Mouse (Mus musculus) neural tube, embryonic 12.5 days (tissue): ENCODE measurements at regions not wholly inside any gene's neighbourhood (a gene's known extent, or its start where the extent isn't known, plus 50 kb on each side); places are given as distances from the start of the nearest gene placed in this dataset.

ENCODE experiments used
- ATAC-seq: fragments of 200-750 bp; cut with Nextera tagmentation; 2 replicates; pipeline ENCODE4 v1.8.0; 2017; ENCODE audit warnings: low read depth, mild to moderate bottlenecking, moderate TSS enrichment, moderate library complexity; ENCODE audit not compliant: low FRiP score
- H3K27ac ChIP-seq: fragments of 300-500 bp; sonication (generic); 2 replicates; pipeline ENCODE4 v1.5.1; 2016
- H3K27me3 ChIP-seq: fragments of 300-500 bp; sonication (generic); replicated peaks from 2 replicates; pipeline ENCODE4 v1.6.1; 2016; ENCODE audit warnings: mild to moderate bottlenecking
- H3K36me3 ChIP-seq: fragments of 300-500 bp; sonication (generic); 2 replicates; pipeline ENCODE4 v1.6.1; 2016; ENCODE audit warnings: mild to moderate bottlenecking
- H3K4me1 ChIP-seq: fragments of 300-500 bp; sonication (generic); 2 replicates; pipeline ENCODE4 v1.6.1; 2016
- H3K4me2 ChIP-seq: fragments of 300-500 bp; sonication (generic); replicated peaks from 2 replicates; pipeline ENCODE4 v1.6.1; 2016; ENCODE audit warnings: mild to moderate bottlenecking
- H3K4me3 ChIP-seq: fragments of 300-500 bp; sonication (generic); 2 replicates; pipeline ENCODE4 v1.5.1; 2016
- H3K9ac ChIP-seq: fragments of 300-500 bp; sonication (generic); 2 replicates; pipeline ENCODE4 v1.6.1; 2016; ENCODE audit warnings: mild to moderate bottlenecking
- H3K9me3 ChIP-seq: fragments of 300-500 bp; sonication (generic); 2 replicates; pipeline ENCODE4 v1.6.1; 2016; ENCODE audit warnings: mild to moderate bottlenecking
- WGBS: fragments of 180-500 bp; shearing (Covaris S2); methylation state at CpG from one replicate; pipeline ENCODE4 v1.1.7; 2016; 5-methylcytosine and 5-hydroxymethylcytosine counted together

DNA sequence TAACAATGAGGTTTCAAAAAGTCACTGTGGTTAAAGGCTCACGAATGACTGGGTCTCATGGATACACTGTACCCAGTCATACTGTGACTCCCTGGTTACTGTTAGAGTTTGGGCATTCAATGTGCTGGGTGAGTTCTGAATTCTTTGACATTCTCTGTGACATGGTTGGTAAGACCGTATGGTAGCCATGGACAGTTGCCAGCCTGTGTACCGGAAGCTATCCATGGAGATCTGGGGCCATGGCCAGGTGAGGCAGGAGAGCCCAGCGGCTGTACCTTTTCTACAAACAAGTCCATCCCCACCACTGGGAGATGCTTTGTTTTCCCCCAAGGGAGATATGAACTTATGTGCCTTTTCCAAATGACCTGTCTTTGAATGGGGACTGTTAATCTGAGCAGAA, 126.4 kb downstream of the Irx2 start:
- Histone ChIP-seq H3K9me3 (no peaks in the 10 kb centered on the region), H3K27ac (no peak overlapping the region), H3K9ac (no peak overlapping the region), H3K27me3 (no peaks in the 10 kb centered on the region), H3K4me2 (no peak overlapping the region), H3K4me3 (no peak overlapping the region), H3K4me1 (no peaks in the 10 kb centered on the region), H3K36me3 (no peaks in the 10 kb centered on the region)
- no peak for ATAC-seq
- 94% methylated on average over 4 of the region's 4 CpGs for WGBS

GRCm38 (mm10) chr13:72762481-72762880, 133.9 kb downstream of the Irx2 start:
- no peaks in the 10 kb centered on the region for H3K4me1 ChIP-seq
- H3K4me2 ChIP-seq, result no peak overlapping the region
- WGBS, result 85% methylated on average over 5 of the region's 5 CpGs
- no peak overlapping the region for H3K9ac ChIP-seq
- H3K9me3 ChIP-seq, result no peaks in the 10 kb centered on the region
- ATAC-seq, result no peak
- no peak overlapping the region for H3K4me3 ChIP-seq
- H3K27me3 ChIP-seq, result no peaks in the 10 kb centered on the region
- H3K27ac ChIP-seq, result no peak overlapping the region
- no peaks in the 10 kb centered on the region for H3K36me3 ChIP-seq

DNA sequence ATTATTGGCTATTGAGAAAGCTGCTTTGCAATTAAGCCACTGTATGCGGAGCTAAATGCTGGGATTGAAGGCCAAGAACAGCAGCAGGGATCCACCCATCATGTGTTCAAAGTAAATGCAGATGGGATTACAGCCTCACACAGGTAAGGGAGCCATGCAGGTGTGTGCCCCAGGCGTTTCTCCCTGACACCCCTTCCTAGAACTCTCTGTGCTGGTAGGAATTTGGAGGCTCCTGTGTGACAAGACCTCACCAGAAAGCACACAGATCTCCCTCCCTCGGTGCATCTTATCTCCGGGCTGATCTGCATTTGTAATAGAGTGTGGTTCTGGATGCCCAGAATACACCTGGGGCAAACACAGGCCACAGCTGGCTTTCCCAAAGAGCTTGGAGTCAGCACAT, 134.7 kb downstream of the Irx2 start:
- H3K9me3 ChIP-seq, result no peaks in the 10 kb centered on the region
- H3K4me1 ChIP-seq, result no peaks in the 10 kb centered on the region
- H3K9ac ChIP-seq, result no peak overlapping the region
- no peaks in the 10 kb centered on the region for H3K27me3 ChIP-seq
- ATAC-seq, result no peak
- H3K4me2 ChIP-seq, result no peak overlapping the region
- no peak overlapping the region for H3K27ac ChIP-seq
- 64% methylated on average over 4 of the region's 4 CpGs for WGBS
- no peaks in the 10 kb centered on the region for H3K36me3 ChIP-seq
- no peak overlapping the region for H3K4me3 ChIP-seq

- no peaks in the 10 kb centered on the region for H3K4me1 ChIP-seq
- no peak overlapping the region for H3K27ac ChIP-seq
- H3K4me2 ChIP-seq, result no peak overlapping the region
- no peaks in the 10 kb centered on the region for H3K9me3 ChIP-seq
- ATAC-seq, result no peak
- H3K4me3 ChIP-seq, result no peak overlapping the region
- H3K9ac ChIP-seq, result no peak overlapping the region
- no peaks in the 10 kb centered on the region for H3K36me3 ChIP-seq
- 78% methylated on average over 5 of the region's 5 CpGs for WGBS
- H3K27me3 ChIP-seq, result no peaks in the 10 kb centered on the region; the same call in 1 of the 2 replicates
These were observed 138.7 kb downstream of the Irx2 start for GRCm38 (mm10) chr13:72767306-72767705.

- Histone ChIP-seq H3K4me3 (no peak overlapping the region), H3K4me1 (no peaks in the 10 kb centered on the region), H3K27ac (no peak overlapping the region), H3K4me2 (no peak overlapping the region), H3K36me3 (no peaks in the 10 kb centered on the region), H3K27me3 (no peaks in the 10 kb centered on the region; the same call in 1 of the 2 replicates), H3K9ac (no peak overlapping the region), H3K9me3 (no peaks in the 10 kb centered on the region)
- ATAC-seq, result 0 out of 2 replicates have a peak, but pooled peaks have one; percentile 37
- 69% methylated on average over 12 of the region's 12 CpGs for WGBS
These were observed 140.5 kb downstream of the Irx2 start for GRCm38 (mm10) chr13:72769007-72769595.

DNA sequence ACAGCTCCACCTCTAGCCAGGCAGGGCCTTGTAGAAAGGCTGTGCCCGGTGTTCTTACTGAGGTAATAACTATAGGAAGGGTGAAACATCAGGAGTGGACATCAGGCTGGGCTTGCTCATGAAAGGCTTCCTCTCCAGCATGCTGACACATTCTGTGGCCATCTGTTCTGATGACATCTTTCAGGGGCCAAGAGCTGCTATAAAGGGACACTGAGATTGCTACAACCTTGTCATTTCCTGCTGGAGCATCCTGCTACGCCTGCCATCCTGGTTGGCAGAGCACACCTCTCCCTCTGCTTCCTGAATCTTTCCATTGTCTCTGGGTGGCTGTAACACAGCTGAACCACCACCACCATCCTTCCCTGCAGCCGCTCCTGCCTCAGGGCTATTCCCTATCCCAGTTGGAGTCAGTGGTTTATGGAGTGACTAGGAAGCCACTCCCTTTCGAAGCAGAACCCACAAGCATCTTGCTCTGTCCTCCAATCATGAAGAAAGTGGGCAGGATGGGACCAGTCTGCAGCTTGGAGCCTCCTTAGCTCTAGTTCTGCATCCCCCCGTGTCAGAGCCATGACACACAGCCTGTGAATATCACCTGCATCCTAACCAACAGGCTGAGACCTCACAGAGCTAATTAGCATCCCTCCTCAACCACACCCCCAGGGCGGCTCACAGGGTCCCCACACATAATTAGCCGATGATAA, 154.6 kb downstream of the Irx2 start:
- Histone ChIP-seq H3K4me3 (no peak overlapping the region), H3K36me3 (no peaks in the 10 kb centered on the region), H3K9ac (no peak overlapping the region), H3K27me3 (no peaks in the 10 kb centered on the region), H3K4me1 (no peaks in the 10 kb centered on the region), H3K4me2 (no peak overlapping the region), H3K9me3 (no peaks in the 10 kb centered on the region), H3K27ac (no peak overlapping the region)
- ATAC-seq, result no peak
- 51% methylated on average over 7 of the region's 7 CpGs for WGBS

DNA sequence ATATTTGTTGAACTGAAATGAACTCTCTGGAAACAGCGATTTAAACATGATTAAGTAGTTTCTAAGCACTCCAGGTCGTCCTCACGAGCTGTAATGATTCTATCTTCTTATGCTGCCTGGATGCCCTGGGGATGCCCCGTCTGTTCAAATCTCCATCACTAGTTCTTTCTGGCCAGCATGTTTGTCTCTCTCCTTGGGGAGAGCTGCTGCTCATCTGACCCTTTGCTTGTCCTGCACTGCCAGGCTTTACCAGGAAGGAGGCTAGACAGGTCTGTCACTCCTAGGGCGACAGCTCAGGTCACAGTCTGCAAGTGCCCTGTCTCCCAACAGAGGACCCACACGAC, 155.1 kb downstream of the Irx2 start:
- H3K4me2 ChIP-seq, result no peak overlapping the region
- no peak overlapping the region for H3K9ac ChIP-seq
- H3K36me3 ChIP-seq, result no peaks in the 10 kb centered on the region
- no peak overlapping the region for H3K4me3 ChIP-seq
- WGBS, result 64% methylated on average over 6 of the region's 6 CpGs
- H3K9me3 ChIP-seq, result no peaks in the 10 kb centered on the region
- no peak overlapping the region for H3K27ac ChIP-seq
- no peaks in the 10 kb centered on the region for H3K27me3 ChIP-seq
- no peak for ATAC-seq
- no peaks in the 10 kb centered on the region for H3K4me1 ChIP-seq

GRCm38 (mm10) chr13:72792695-72793094, 164.1 kb downstream of the Irx2 start:
- H3K4me1 ChIP-seq, result no peaks in the 10 kb centered on the region
- ATAC-seq, result no peak
- no peak overlapping the region for H3K27ac ChIP-seq
- no peaks in the 10 kb centered on the region for H3K27me3 ChIP-seq
- H3K9ac ChIP-seq, result no peak overlapping the region
- H3K4me2 ChIP-seq, result no peak overlapping the region
- WGBS, result 81% methylated on average over 3 of the region's 3 CpGs
- no peak overlapping the region for H3K4me3 ChIP-seq
- H3K36me3 ChIP-seq, result no peaks in the 10 kb centered on the region
- no peaks in the 10 kb centered on the region for H3K9me3 ChIP-seq

DNA sequence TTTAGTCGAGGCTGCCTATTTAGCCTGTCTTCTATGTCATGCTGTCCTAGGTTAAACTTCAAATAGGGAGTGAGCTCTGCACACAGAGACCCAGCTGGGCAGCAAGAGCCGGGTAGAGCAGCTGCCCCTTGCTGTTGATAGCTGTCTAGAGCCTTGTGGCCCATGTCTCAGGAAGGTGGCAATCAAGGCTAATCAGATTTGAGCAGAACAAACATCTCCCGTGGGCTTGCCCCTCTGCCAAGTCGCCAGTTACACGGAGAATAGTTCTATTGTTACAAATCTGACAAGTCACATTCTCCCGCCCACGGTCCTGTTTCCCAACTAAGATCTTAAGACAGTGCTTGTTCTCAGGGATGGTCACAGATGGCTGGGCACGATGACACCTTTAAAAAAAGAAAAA, 171.4 kb downstream of the Irx2 start:
- Histone ChIP-seq H3K9ac (no peak overlapping the region), H3K27ac (no peak overlapping the region), H3K4me3 (no peak overlapping the region), H3K4me2 (no peak overlapping the region), H3K36me3 (no peaks in the 10 kb centered on the region), H3K4me1 (no peaks in the 10 kb centered on the region), H3K27me3 (0 out of 2 replicates have a peak, but pooled peaks cover 4% of the 10 kb centered on the region), H3K9me3 (no peaks in the 10 kb centered on the region)
- no peak for ATAC-seq
- 31% methylated on average over 8 of the region's 8 CpGs for WGBS

DNA sequence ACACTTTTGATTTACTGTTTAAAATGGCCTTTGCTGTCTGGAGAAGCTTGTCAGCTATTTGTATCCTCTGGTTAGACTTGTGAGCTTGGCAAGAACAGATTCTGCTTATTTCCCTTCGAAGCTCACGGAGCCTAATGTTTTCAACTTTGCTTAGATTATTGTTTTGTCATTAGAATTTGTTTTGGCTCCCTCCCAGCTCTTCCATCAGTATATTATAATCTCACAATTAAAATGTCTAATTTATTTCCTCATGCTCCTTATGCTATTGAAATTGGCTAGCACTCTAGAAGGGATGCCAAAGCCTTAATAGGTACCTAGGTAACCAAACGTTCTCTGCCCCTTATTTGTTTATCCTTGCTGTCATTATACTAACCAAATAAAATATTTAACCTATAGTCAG, 171.9 kb downstream of the Irx2 start:
- 0 out of 2 replicates have a peak, but pooled peaks cover 4% of the 10 kb centered on the region for H3K27me3 ChIP-seq
- WGBS, result 67% methylated on average over 3 of the region's 3 CpGs
- H3K9me3 ChIP-seq, result no peaks in the 10 kb centered on the region

DNA sequence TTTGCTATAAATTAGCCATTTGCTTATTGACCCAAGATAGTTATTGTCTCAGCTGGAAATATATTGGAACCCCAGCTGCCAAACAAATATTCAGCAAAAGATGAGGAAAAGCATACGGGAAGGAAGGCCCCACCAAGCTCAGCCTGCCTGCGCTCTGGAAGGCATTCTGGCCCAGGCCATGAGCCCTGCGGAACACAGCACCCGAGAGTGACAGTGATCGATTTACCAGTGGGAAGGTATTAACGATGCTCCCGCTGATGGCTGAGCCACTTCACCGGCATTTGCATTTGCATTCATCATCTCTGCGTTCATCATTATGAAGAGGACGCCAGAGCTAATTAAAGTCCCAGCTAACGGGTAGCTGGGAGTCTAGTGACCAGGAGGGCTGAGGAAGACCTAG, 174.8 kb downstream of the Irx2 start:
- no peak for ATAC-seq
- H3K4me3 ChIP-seq, result no peak overlapping the region
- 0 out of 2 replicates have a peak, but pooled peaks cover 4% of the 10 kb centered on the region for H3K27me3 ChIP-seq
- H3K4me2 ChIP-seq, result no peak overlapping the region
- H3K9me3 ChIP-seq, result no peaks in the 10 kb centered on the region
- no peak overlapping the region for H3K27ac ChIP-seq
- H3K4me1 ChIP-seq, result no peaks in the 10 kb centered on the region
- WGBS, result 40% methylated on average over 11 of the region's 11 CpGs
- no peak overlapping the region for H3K9ac ChIP-seq
- H3K36me3 ChIP-seq, result no peaks in the 10 kb centered on the region

More for the DNA sequence above, 171.9 kb downstream of the Irx2 start:
- no peaks in the 10 kb centered on the region for H3K36me3 ChIP-seq
- H3K27ac ChIP-seq, result no peak overlapping the region
- no peaks in the 10 kb centered on the region for H3K4me1 ChIP-seq
- H3K4me2 ChIP-seq, result no peak overlapping the region
- H3K9ac ChIP-seq, result no peak overlapping the region
- ATAC-seq, result no peak
- no peak overlapping the region for H3K4me3 ChIP-seq

DNA sequence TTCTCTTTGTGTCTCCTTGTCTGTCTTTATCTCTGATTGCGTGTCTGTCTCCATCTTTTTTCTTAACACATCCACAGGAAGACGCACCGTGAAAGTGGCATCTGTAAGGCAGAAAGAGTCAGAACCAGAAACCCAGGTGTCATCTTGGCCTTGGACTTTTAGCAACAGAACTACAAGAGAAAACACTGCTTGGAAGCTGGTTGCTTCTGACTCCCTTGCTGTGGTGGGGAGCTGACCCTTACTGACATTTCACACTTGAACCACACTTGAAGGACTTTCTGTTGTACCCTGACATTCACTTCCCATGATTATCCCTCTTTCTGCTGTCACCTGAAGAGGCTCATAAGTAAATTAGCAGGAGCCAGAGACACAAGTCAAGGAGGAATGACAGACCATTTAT, 180.6 kb downstream of the Irx2 start:
- H3K27me3 ChIP-seq, result no peaks in the 10 kb centered on the region
- H3K27ac ChIP-seq, result no peak overlapping the region
- H3K4me3 ChIP-seq, result no peak overlapping the region
- WGBS, result 88% methylated on average over 3 of the region's 3 CpGs
- no peak for ATAC-seq
- no peaks in the 10 kb centered on the region for H3K36me3 ChIP-seq
- H3K4me1 ChIP-seq, result no peaks in the 10 kb centered on the region
- no peak overlapping the region for H3K9ac ChIP-seq
- H3K9me3 ChIP-seq, result no peaks in the 10 kb centered on the region
- no peak overlapping the region for H3K4me2 ChIP-seq

DNA sequence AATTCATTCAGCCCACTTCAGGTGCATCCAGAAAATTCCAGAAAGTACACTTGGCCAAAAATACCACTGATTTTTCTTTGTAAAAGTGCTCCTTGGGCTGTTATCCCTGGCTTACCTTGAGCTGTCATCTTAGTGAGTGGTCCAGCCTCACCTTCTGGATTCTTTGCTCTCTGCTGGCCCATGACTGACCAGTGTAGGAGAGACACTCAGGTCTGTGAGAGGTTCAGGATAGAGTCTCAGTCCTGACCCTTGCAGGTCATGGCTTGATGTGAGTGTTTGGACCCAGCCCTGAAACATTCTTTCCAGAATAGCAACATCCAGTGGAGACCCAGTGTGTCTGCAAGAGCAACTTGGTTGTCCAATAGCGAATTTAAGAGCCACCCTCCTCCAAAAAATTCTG, 182.0 kb downstream of the Irx2 start:
- Histone ChIP-seq H3K27me3 (peaks cover 5% of the 10 kb centered on the region; the same call in 1 of the 2 replicates), H3K36me3 (no peaks in the 10 kb centered on the region), H3K9me3 (no peaks in the 10 kb centered on the region), H3K27ac (no peak overlapping the region), H3K4me2 (no peak overlapping the region), H3K4me3 (no peak overlapping the region), H3K9ac (no peak overlapping the region), H3K4me1 (peaks cover 7% of the 10 kb centered on the region; the same call in 1 of the 2 replicates)
- 91% methylated on average over 1 of the region's 1 CpGs for WGBS
- no peak for ATAC-seq
